Mouse (Mus musculus) intestine, embryonic 15.5 days (tissue): ENCODE results near the gene Spice1. TPM values are rescaled to one million over a fixed set of nuclear protein-coding genes. Genes with fewer than 3 reads are reported as not detected.
A peak's percentile ranks its signal among the peaks of the same experiment; 100 is the strongest.

Experiments
- ATAC-seq: fragments of 200-750 bp; cut with Nextera tagmentation; 2 replicates; pipeline ENCODE4 v1.8.0; 2017; ENCODE audit warnings: moderate TSS enrichment, moderate library complexity
- H3K27ac ChIP-seq: fragments of 300-500 bp; sonication (generic); 2 replicates; pipeline ENCODE4 v1.5.1; 2015; ENCODE audit warnings: mild to moderate bottlenecking, inconsistent platforms
- H3K27me3 ChIP-seq: fragments of 300-500 bp; sonication (generic); replicated peaks from 2 replicates; pipeline ENCODE4 v1.6.1; 2015; ENCODE audit warnings: inconsistent platforms
- H3K36me3 ChIP-seq: fragments of 300-500 bp; sonication (generic); 2 replicates; pipeline ENCODE4 v1.6.1; 2015; ENCODE audit warnings: inconsistent platforms
- H3K4me1 ChIP-seq: fragments of 300-500 bp; sonication (generic); replicated peaks from 2 replicates; pipeline ENCODE4 v1.6.1; 2015; ENCODE audit warnings: inconsistent platforms
- H3K4me2 ChIP-seq: fragments of 300-500 bp; sonication (generic); replicated peaks from 2 replicates; pipeline ENCODE4 v1.6.1; 2015; ENCODE audit warnings: mild to moderate bottlenecking, inconsistent platforms
- H3K4me3 ChIP-seq: fragments of 300-500 bp; sonication (generic); replicated peaks from 2 replicates; pipeline ENCODE4 v1.5.1; 2015; ENCODE audit warnings: inconsistent platforms
- H3K9ac ChIP-seq: fragments of 300-500 bp; sonication (generic); 2 replicates; pipeline ENCODE4 v1.6.1; 2015; ENCODE audit warnings: inconsistent platforms
- H3K9me3 ChIP-seq: fragments of 300-500 bp; sonication (generic); 2 replicates; pipeline ENCODE4 v1.6.1; 2016; ENCODE audit warnings: inconsistent platforms
- WGBS: fragments of 180-500 bp; shearing (Covaris S2); methylation state at CpG from one replicate; pipeline ENCODE4 v1.1.7; 2015; 5-methylcytosine and 5-hydroxymethylcytosine counted together
- polyA plus RNA-seq: library from polyadenylated mRNA; unstranded; fragments of >200 nt; fragmentation: Nextera tagmentation; extraction: Ambion mirVana; gene quantifications from 2 replicates; pipeline ENCODE4 v1.2.1, GENCODE M21; 2015

Gene Spice1
- polyA plus RNA-seq, 1 experiment from 2014 or later, result 22.2 TPM

GRCm38 (mm10) chr16:44331995-44332860 is 14.7 kb upstream of the Spice1 start:
- Histone ChIP-seq H3K4me3 (peak overlapping the region; percentile 61), H3K9ac (peak overlapping the region; percentile 60), H3K36me3 (no peaks in the 10 kb centered on the region), H3K4me1 (0 out of 2 replicates have a peak, but pooled peaks cover 6% of the 10 kb centered on the region), H3K27me3 (0 out of 2 replicates have a peak, but pooled peaks cover 3% of the 10 kb centered on the region), H3K27ac (no peak overlapping the region), H3K9me3 (no peaks in the 10 kb centered on the region), H3K4me2 (peak overlapping the region; percentile 100)
- peak; percentile 72 for ATAC-seq
- WGBS, result under 1% methylated on average over 60 of the region's 60 CpGs

DNA sequence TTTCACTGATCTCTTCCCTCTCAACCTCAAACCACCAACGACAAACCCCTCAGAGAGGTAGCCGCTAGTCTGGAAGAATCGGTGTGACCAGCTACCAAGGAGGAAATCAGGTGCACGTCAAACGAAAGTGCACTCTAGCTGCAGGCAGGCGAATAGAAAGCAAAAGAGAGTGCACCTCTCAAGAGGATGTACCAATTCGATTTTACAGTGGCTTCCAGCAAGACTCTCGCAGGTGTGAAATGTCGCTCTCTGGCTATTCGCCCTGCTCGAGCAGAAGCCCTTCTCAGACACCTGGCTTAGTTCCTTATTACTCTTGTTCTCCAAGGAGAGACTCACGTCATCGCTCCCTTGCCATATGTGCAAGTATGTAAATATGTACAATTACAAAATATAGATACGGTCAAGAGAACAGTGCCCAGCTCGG is 14.0 kb upstream of the Spice1 start, which contains the start of gene Sidt1:
Gene Sidt1 (minus strand): TSS at position 336 of the 424 bp plus-strand sequence.
- Histone ChIP-seq H3K4me1 (0 out of 2 replicates have a peak, but pooled peaks cover 6% of the 10 kb centered on the region), H3K9ac (peak within 1 kb of the TSS; percentile 60), H3K36me3 (no peaks in the 10 kb centered on the region), H3K4me3 (peak within 1 kb of the TSS; percentile 61), H3K27ac (no peak within 1 kb of the TSS), H3K27me3 (0 out of 2 replicates have a peak, but pooled peaks cover 3% of the 10 kb centered on the region), H3K4me2 (peak within 1 kb of the TSS; percentile 100), H3K9me3 (no peaks in the 10 kb centered on the region)
- ATAC-seq, result peak; percentile 78
- WGBS, result 4% methylated on average over 15 of the region's 15 CpGs

- H3K27ac ChIP-seq, result no peak overlapping the region
- no peak overlapping the region for H3K9ac ChIP-seq
- H3K36me3 ChIP-seq, result no peaks in the 10 kb centered on the region
- no peak overlapping the region for H3K4me2 ChIP-seq
- H3K4me3 ChIP-seq, result no peak overlapping the region
- no peaks in the 10 kb centered on the region for H3K4me1 ChIP-seq
- H3K27me3 ChIP-seq, result 0 out of 2 replicates have a peak, but pooled peaks cover 3% of the 10 kb centered on the region
- ATAC-seq, result no peak
- H3K9me3 ChIP-seq, result no peaks in the 10 kb centered on the region
Observed at GRCm38 (mm10) chr16:44337541-44337940, 9.4 kb upstream of the Spice1 start.

DNA sequence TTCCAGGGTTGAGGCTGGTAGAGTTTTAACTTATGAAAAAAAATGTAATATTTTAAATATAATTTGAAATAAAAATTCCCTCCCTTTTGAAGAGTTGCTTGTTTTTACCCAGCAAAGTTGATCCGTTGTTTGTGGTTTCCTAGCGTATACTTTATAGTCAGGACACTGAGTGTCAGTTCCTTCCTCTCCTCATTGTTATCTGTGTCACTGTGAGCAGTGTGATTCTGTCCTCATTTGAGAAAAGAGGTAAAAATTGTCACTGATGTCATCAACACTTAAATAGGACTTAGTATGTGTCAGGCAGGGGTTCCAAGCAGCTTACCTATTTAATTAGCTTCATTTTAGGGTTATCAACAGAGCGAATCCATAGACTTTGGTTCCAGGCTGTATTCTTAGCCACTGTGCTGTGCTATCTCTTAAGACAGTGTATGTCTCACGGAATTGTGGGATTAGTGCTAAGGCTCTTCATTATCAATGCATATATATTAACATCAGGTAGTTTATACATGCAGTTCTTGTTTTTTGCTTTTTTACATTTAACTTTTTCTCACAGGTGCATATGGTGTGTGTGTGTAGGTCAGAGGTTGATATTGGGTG is 3.0 kb downstream of the Spice1 start:
- Histone ChIP-seq H3K9ac (no peak overlapping the region), H3K4me3 (no peak overlapping the region), H3K36me3 (no peaks in the 10 kb centered on the region), H3K27me3 (no peaks in the 10 kb centered on the region), H3K4me2 (no peak overlapping the region), H3K4me1 (peaks cover 9% of the 10 kb centered on the region), H3K27ac (no peak overlapping the region), H3K9me3 (no peaks in the 10 kb centered on the region)
- ATAC-seq, result no peak
- 71% methylated on average over 4 of the region's 4 CpGs for WGBS

GRCm38 (mm10) chr16:44356291-44356690 is 9.4 kb downstream of the Spice1 start:
- H3K9ac ChIP-seq, result no peak overlapping the region
- H3K4me2 ChIP-seq, result no peak overlapping the region
- no peak for ATAC-seq
- H3K4me1 ChIP-seq, result no peaks in the 10 kb centered on the region
- no peaks in the 10 kb centered on the region for H3K9me3 ChIP-seq
- no peak overlapping the region for H3K4me3 ChIP-seq
- no peak overlapping the region for H3K27ac ChIP-seq
- no peaks in the 10 kb centered on the region for H3K27me3 ChIP-seq
- 59% methylated on average over 7 of the region's 7 CpGs for WGBS
- no peaks in the 10 kb centered on the region; the same call in 1 of the 2 replicates for H3K36me3 ChIP-seq

GRCm38 (mm10) chr16:44357571-44358268 is 10.8 kb downstream of the Spice1 start:
- Histone ChIP-seq H3K36me3 (no peaks in the 10 kb centered on the region; the same call in 1 of the 2 replicates), H3K4me1 (no peaks in the 10 kb centered on the region), H3K9ac (no peak overlapping the region), H3K27ac (no peak overlapping the region), H3K9me3 (no peaks in the 10 kb centered on the region), H3K4me3 (no peak overlapping the region), H3K27me3 (no peaks in the 10 kb centered on the region), H3K4me2 (no peak overlapping the region)
- WGBS, result 74% methylated on average over 4 of the region's 4 CpGs
- peak; percentile 92 for ATAC-seq

GRCm38 (mm10) chr16:44361921-44362890 is 15.3 kb downstream of the Spice1 start:
- ATAC-seq, result no peak; the same call in 1 of the 2 replicates
- Histone ChIP-seq H3K9me3 (no peaks in the 10 kb centered on the region), H3K4me2 (no peak overlapping the region), H3K27me3 (no peaks in the 10 kb centered on the region), H3K27ac (no peak overlapping the region), H3K4me3 (no peak overlapping the region), H3K36me3 (no peaks in the 10 kb centered on the region; the same call in 1 of the 2 replicates), H3K4me1 (no peaks in the 10 kb centered on the region), H3K9ac (no peak overlapping the region)
- 88% methylated on average over 10 of the region's 10 CpGs for WGBS

DNA sequence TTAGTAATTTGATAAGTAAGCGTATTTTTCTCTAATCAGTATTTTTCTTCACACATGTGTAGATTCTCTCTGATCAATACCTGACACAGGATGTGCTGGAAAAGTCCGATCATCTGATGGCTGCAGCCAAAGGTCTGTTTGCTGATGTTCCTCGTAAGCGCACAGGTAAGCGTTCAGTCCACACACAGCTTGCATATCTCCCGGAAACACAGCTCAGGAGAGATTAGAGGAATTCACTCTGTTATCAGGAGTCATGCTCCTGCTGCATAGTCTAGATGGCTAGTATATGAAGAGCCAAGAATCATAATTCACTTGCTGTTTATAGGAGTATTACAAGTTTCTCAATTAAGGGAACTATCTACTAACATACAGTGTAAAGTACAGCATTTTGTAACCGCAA is 18.6 kb downstream of the Spice1 start:
- no peak overlapping the region for H3K4me3 ChIP-seq
- H3K36me3 ChIP-seq, result no peaks in the 10 kb centered on the region
- WGBS, result 79% methylated on average over 7 of the region's 7 CpGs
- H3K4me1 ChIP-seq, result no peaks in the 10 kb centered on the region
- H3K27me3 ChIP-seq, result no peaks in the 10 kb centered on the region
- H3K9ac ChIP-seq, result no peak overlapping the region
- H3K9me3 ChIP-seq, result no peaks in the 10 kb centered on the region
- ATAC-seq, result no peak
- H3K4me2 ChIP-seq, result no peak overlapping the region
- H3K27ac ChIP-seq, result no peak overlapping the region

DNA sequence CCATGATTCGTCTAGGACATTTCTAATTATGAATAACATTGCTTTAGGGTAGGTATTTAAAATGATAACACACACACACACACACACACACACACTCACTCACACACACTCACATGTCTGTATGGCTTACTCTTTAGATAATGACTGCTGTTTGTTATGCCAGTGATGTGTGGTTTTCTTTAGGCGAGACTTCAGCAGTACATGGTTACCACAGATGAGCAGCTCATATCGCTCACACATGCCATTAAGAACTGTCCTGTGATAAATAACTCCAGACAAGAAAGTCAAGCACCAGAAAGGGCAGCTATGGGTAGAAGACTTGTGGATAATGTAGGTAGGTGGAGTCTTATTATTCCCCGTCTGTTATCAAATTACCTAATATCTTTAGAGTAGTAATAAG is 28.5 kb downstream of the Spice1 start:
- no peaks in the 10 kb centered on the region for H3K9me3 ChIP-seq
- no peaks in the 10 kb centered on the region for H3K27me3 ChIP-seq
- no peak overlapping the region for H3K4me2 ChIP-seq
- no peak overlapping the region for H3K9ac ChIP-seq
- no peak for ATAC-seq
- no peaks in the 10 kb centered on the region for H3K4me1 ChIP-seq
- 84% methylated on average over 4 of the region's 4 CpGs for WGBS
- H3K36me3 ChIP-seq, result peaks cover 6% of the 10 kb centered on the region
- H3K27ac ChIP-seq, result no peak overlapping the region
- no peak overlapping the region for H3K4me3 ChIP-seq

GRCm38 (mm10) chr16:44380006-44380405 is 33.1 kb downstream of the Spice1 start:
- no peaks in the 10 kb centered on the region for H3K9me3 ChIP-seq
- H3K4me1 ChIP-seq, result no peaks in the 10 kb centered on the region
- no peak overlapping the region for H3K9ac ChIP-seq
- 44% methylated on average over 4 of the region's 4 CpGs for WGBS
- ATAC-seq, result no peak
- no peak overlapping the region for H3K27ac ChIP-seq
- no peaks in the 10 kb centered on the region for H3K36me3 ChIP-seq
- no peaks in the 10 kb centered on the region for H3K27me3 ChIP-seq
- H3K4me3 ChIP-seq, result no peak overlapping the region
- no peak overlapping the region for H3K4me2 ChIP-seq

- 44% methylated on average over 5 of the region's 5 CpGs for WGBS
- ATAC-seq, result no peak
- Histone ChIP-seq H3K4me1 (no peaks in the 10 kb centered on the region), H3K27ac (no peak overlapping the region), H3K4me3 (no peak overlapping the region), H3K36me3 (no peaks in the 10 kb centered on the region), H3K9ac (no peak overlapping the region), H3K4me2 (no peak overlapping the region), H3K9me3 (no peaks in the 10 kb centered on the region), H3K27me3 (no peaks in the 10 kb centered on the region)
Observed at GRCm38 (mm10) chr16:44381578-44381977, 34.7 kb downstream of the Spice1 start.
